In the genomic region with DNA sequence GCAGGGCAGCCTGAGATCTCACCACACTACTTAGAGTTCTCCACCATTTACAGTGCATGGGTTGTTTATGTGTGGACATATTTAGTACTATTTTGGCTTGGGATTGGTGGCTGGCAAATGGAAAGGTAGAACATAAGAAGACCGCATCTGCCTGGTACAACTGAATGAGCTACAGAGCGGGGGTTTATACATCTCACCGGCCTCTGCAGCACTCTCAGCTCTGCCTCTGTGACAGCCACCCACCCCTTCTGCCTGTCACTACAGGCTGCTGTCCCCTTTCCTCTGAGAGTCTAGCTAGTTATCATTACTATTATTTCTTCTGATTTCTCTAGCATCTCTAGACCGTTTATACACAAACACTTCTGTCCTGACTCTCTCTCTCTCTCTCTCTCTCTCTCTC, we compare ENCODE assay signal across 19 mouse cellular contexts.
"Had no signal": no experiment of that assay in that cellular context is flagged by ENCODE, and none has a peak within 500 bp of the region (broad histone marks: within the 10 kb centered on the region; RNA-seq: fewer than 3 reads in every experiment).

No protein-coding gene starts in this region.

- H3K27ac ChIP-seq: kidney, postnatal 0 days; limb, embryonic 12.5 days; limb, embryonic 15.5 days; liver, embryonic 14.5 days; macrophage; midbrain, embryonic 12.5 days; midbrain, embryonic 15.5 days; stomach, embryonic 15.5 days had no signal

- H3K9me3 ChIP-seq: limb, embryonic 12.5 days; limb, embryonic 15.5 days; midbrain, embryonic 12.5 days; midbrain, embryonic 15.5 days; stomach, embryonic 15.5 days had no signal

- DNase-seq: kidney, adult 2 months; kidney, postnatal 25 days; left cerebral cortex, postnatal 4 days; liver, postnatal 0 days; lung, embryonic 14.5 days; right cerebral cortex, postnatal 14 days; spleen, adult 18-20 months; thymus, adult 18-20 months; thymus, postnatal 36 days had no signal

- H3K36me3 ChIP-seq: limb, embryonic 12.5 days; limb, embryonic 15.5 days; midbrain, embryonic 12.5 days; midbrain, embryonic 15.5 days; stomach, embryonic 15.5 days had no signal

- H3K27me3 ChIP-seq: limb, embryonic 12.5 days; limb, embryonic 15.5 days; midbrain, embryonic 12.5 days; midbrain, embryonic 15.5 days; stomach, embryonic 15.5 days had no signal

- H3K9ac ChIP-seq: limb, embryonic 12.5 days; limb, embryonic 15.5 days; liver, embryonic 14.5 days; liver, postnatal 0 days; lung, embryonic 14.5 days; midbrain, embryonic 12.5 days; midbrain, embryonic 15.5 days; stomach, embryonic 15.5 days had no signal

- H3K4me3 ChIP-seq: limb, embryonic 12.5 days; limb, embryonic 15.5 days; midbrain, embryonic 12.5 days; midbrain, embryonic 15.5 days; stomach, embryonic 15.5 days had no signal

- ATAC-seq: liver, postnatal 0 days; lung, postnatal 0 days; midbrain, embryonic 15.5 days had no signal

- H3K4me2 ChIP-seq: limb, embryonic 12.5 days; limb, embryonic 15.5 days; liver, embryonic 11.5 days; lung, embryonic 14.5 days; midbrain, embryonic 12.5 days; midbrain, embryonic 15.5 days; stomach, embryonic 15.5 days had no signal
